Mouse (Mus musculus): ENCODE results near the gene Rhox1.
"Not testable (repeated sequence)": the region's sequence is repeated elsewhere in the genome, so short reads cannot be mapped to it uniquely, and the experiment has no call there.

Gene Rhox1

DNA sequence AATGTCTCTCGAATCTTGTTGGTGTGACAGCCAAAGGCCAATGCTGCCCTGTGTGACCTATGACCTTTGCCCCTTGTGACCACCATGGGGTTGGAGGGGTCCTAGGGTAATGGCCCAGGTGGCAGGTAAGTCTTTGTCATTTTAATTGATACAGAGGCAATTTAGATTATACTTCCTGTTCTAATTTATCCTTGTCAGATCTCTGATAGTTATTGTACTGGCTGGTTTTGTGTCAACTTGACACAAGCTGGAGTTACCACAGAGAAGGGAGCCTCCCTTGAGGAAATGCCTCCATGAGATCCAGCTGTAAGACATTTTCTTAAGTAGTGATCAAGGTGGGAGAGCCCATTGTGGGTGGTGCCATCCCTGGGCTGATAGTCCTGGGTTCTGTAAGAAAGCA, at the start of gene Rhox1:
TSS of gene Rhox1 (minus strand) at position 101 of the 400 bp plus-strand sequence.
- not testable (repeated sequence) for DNase-seq (ENCODE audit: low spot score in 2 of 2)

DNA sequence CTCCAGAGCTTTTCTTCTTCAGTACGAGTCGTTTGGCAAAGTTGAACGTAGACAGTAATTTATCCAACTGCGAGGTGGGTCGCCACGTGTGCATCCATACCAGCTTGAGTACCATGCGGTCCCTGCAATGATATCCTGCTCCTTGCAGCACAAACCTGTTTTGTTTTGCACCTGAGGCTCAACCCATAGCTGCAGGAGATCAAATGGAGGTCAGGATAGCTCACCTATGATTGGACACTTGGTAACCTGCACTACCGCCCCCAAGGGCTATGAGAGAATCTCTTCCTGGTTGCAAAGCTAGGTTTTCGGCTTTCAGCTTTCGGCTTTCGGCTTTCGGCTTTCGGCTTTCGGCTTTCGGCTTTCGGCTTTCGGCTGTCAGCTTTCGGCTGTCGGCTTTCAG, 43.0 kb upstream of the Rhox1 start, which contains the start of gene Rhox4a:
TSS of gene Rhox4a (plus strand) at position 301 of the 400 bp plus-strand sequence.
- not testable (repeated sequence) for DNase-seq (ENCODE audit: low spot score in 2 of 2)

DNA sequence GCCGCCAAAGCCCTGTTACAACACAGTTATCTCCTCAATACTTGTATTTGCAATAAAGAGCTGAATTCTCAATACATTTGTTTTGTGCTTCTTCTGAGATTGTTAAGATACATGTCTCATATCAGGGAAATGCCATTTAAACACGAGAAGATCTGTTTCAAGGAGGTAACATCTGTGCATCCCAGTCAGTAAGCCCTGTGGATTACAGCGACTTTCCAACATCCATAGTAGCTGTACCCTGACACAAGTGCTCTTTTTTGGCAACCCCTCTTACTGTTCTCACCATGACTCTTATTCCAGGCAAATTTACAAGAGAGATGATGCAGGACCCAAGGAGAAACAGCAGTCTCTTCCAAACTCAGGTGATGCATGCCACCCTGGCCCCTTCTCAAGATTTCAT, 27.6 kb upstream of the Rhox1 start, which contains the start of gene Rhox3a:
TSS of gene Rhox3a (plus strand) at position 301 of the 400 bp plus-strand sequence.
- not testable (repeated sequence) for DNase-seq (ENCODE audit: low spot score in 2 of 2)

DNA sequence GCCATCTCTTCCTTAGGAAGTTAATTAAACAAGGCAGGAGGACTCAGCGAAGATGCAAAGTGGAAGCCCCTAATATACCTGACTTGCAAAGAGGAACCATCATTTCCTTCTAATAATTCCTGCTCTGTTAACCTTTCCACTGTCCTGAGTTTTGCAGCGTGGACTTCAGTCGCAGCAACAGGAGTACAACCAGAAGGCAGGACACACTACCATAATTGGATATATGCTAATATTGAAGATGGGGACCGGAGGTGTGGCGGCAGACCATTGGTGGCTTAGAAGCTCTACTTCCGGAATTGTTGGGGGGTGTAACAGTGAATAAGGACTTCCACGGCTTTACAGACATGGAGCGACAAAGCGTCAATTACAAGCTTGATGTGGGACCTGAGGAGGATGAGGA, 22.6 kb upstream of the Rhox1 start, which contains the start of gene Rhox2a:
TSS of gene Rhox2a (plus strand) at position 301 of the 400 bp plus-strand sequence.
- DNase-seq (ENCODE audit: low spot score in 2 of 2) = not testable (repeated sequence)

DNA sequence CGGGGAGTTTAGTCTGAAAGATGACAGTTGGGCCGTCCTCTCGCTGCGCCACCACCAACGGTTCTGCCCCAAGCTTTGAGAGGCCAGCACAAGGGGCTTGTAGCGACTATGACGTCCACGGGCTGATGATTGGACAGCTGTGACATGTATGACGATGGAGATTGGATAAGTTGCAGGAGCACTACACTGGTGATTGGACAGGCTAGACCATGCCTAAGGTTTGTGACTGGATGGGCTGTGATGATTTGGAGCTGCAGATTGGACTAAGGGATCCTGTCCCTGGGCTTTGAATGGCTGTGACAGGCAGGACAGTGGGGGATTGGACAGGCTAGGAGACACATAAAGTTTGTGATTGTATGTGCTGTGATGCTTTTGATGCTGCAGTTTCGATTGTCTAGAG, 11.1 kb downstream of the Rhox1 start, which contains the start of gene Gm9:
TSS of gene Gm9 (minus strand) at position 101 of the 400 bp plus-strand sequence.
- no peak for DNase-seq (ENCODE audit: low spot score in 2 of 2)

DNA sequence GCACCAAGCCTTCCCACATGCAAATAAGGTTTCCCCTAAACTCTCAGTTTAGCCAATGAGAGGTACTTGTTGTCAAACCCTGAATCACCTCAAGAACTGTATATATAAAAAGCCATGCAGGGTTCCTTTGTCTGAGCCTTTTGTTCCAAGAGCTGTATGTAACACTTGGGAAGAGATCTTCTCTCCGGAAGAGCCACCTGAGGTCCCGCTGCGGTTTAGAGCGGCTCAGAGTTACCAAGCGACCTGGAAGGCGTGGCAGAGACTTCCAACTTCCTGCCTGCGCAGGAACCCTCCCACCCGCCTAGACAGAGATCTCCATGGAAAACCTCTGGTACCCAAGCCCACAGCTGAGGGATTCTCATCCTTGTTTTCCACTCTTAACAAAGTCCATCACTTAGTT, 23.4 kb downstream of the Rhox1 start:
- no peak for DNase-seq (ENCODE audit: low spot score in 2 of 2)

DNA sequence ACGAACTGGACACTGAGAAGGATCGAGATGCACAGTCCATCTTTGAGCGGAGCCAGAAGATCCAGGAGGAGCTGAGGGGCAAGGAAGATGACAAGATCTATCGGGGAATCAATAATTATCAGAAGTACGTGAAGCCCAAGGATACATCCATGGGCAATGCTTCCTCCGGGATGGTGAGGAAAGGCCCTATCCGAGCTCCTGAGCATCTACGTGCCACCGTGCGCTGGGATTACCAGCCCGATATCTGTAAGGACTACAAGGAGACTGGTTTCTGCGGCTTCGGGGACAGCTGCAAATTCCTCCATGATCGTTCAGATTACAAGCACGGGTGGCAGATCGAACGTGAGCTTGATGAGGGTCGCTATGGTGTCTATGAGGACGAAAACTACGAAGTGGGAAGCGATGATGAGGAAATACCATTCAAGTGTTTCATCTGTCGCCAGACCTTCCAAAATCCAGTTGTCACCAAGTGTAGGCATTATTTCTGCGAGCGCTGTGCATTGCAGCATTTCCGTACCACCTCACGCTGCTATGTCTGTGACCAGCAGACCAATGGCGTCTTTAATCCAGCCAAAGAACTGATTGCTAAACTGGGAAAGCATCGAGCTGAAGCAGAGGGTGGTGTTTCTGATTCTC, 30.2 kb downstream of the Rhox1 start:
- no peak for DNase-seq (ENCODE audit: low spot score in 2 of 2)

DNA sequence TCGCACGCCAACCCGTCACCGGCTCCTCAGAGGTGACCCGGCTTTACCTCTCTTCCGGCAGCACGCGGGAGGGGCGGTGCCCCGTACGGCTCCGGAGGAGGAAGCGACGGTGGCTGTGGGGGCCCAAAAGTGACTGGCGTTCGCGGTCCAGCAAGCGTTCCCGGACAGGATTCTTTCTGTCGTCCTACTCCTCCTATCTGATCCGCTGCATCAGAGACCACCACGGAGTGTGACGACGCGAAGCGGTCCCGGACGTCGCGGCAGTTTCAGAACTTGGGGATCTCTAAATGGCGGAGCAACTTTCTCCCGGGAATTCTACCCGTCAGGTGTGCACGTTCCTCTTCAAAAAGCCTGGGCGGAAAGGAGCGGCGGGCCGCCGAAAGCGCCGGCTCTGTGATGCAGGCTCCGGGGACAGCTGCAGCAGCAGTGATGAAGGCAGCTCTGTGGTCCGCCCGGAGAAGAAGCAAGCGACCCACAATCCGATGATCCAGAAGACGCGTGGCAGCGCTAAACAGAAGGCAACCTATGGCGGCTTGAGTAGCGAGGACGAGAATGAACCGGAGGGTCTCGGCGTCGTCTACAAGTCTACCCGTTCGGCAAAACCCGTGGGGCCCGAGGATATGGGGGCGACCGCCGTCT, 30.8 kb downstream of the Rhox1 start, which contains the start of the genes Ndufa1 and Rnf113a1:
TSS of gene Ndufa1 (minus strand) at position 59 of the 639 bp plus-strand sequence.
TSS of gene Rnf113a1 (plus strand) at position 141 of the 639 bp plus-strand sequence.
- peak; percentile 69 to 82 for DNase-seq (ENCODE audit: low spot score in 2 of 2)

DNA sequence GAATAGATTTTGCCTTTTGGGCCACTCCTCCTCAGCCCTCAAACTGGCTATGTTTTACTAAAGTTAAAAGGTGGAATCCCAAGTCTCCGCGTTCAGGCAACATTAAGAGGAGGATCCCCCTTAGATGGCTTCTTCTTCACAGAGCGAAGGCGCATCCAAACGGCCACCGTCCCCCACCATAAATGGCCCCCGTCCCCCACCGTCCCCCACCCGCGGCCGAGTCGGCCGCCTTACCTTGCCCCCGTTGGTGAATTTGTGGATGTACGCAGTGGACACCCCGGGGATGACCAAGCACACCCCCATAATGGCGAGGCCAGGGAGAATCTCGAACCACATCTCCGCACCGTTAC, 31.3 kb downstream of the Rhox1 start:
- no peak for DNase-seq (ENCODE audit: low spot score in 2 of 2)

DNA sequence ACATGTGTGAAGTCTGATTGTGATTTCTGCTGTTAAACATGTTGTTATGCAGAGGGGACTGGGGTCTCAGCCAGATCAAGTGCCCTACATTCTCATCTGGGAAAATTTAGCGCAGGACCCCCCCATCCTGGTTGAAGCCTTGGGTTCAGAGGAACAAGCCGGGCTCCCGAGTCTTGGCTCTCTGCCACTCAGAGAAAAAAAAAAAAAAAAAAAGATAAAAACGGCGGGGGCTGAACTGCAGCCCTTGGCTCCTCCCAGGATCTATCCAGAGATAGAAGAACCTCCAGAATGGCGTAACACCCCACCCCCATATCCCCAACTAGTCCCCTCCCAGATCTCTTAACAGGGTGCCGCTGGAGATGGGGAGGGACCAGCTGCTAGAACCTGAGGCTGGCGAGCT, 37.7 kb downstream of the Rhox1 start:
- not testable (repeated sequence) for DNase-seq (ENCODE audit: low spot score in 2 of 2)

DNA sequence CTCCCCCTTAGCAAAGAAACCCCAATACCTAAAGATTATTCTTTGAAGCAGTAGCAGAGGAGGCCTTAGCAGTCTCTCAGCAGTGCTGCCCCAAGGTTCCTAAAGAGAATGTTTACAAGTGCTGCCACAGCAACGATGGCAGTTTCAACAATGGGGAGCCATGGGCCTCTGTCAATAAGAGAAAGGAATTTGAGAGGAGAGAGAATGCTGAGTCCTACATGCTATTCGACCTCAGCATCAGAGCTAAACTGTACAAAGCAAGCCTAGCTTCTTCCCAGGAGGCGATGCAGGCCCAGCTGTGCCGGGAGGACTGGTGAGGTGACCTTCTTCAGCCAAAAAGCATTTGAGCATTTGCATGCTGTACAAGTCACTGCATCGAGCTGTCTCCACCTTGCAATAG, 53.3 kb downstream of the Rhox1 start, which contains the start of gene Akap14:
TSS of gene Akap14 (minus strand) at position 101 of the 400 bp plus-strand sequence.
- no peak for DNase-seq (ENCODE audit: low spot score in 2 of 2)

DNA sequence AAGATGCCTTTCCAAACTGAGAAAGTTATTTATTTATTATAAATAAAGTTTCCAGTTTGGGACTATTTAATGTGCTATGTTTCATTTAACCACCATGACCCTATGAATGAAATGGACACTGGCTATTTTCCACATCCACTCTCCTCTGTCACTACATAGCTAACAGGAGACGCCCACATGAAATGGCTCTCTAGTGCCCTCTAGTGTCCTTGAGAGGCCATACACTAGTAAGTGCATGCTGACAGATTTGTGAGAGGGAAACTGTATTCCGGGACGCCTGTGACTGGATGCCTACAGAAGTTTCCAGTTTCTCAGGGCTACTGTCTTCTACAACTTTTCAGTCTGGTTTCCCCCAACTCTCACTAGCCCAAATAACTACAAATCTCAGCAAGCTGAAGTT, 55.0 kb downstream of the Rhox1 start:
- DNase-seq (ENCODE audit: low spot score in 2 of 2) = no peak
